Mouse (Mus musculus): ENCODE results near the gene Fbxo48.

Gene Fbxo48

DNA sequence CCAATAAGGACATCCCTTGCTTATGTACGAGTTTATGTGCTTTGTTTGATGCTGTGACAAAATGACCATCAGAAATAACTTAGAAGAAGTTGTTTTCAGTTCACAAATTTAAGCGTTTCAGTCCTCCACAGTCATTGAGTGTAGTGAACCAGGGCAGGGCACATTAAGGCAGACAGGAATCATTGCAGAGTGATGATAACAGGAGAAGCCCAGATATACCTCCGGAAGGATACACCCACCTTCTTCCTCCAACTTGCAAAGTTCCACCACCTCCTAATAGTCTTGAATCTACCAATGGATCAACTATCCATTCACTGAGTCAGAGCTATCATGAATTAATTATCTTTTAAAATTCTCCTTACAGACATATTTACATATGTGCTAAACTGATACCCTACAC, 20.9 kb downstream of the Fbxo48 start:
- DNase-seq (ENCODE audit: low spot score) = no peak

DNA sequence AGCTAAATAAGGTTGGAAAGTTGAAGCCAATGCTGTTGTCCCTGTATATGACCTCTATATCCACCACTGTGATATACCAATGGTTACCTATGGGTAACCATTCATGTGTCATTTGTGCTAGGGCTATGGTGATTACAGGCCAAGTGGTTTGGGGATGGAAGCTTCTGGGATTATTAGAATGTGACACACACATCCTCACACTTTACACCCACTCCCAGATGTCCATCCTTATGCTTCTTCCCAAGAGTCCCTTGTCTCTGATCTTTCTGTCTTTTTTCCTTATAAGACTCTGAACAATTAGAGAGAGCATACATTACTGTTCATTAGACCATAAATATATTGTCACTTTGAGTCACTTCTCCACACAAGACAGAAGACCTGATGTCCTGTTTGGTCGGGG, 21.9 kb downstream of the Fbxo48 start:
- no peak for DNase-seq (ENCODE audit: low spot score)

GRCm38 (mm10) chr11:16976937-16977336, 25.8 kb downstream of the Fbxo48 start:
- no peak for DNase-seq (ENCODE audit: low spot score)

DNA sequence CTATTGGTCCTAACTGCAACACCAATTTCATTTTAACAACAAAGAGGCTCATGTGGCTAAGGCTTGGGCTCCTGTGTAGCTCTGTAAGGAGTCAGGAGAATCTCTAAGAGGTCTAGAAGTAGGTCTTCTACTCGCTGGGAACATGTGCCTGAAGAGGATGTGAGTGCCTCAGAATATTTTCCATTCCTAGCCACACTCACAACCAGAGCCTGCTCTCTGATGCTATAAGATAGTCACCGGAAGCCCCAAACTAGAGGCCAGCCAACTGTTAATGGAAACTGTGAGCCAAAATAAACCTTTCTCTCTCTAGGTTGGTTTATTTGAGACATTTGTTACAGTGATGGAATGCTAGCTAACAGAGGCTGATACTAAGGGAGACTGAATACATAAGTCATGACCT, 26.4 kb downstream of the Fbxo48 start:
- no peak for DNase-seq (ENCODE audit: low spot score)

DNA sequence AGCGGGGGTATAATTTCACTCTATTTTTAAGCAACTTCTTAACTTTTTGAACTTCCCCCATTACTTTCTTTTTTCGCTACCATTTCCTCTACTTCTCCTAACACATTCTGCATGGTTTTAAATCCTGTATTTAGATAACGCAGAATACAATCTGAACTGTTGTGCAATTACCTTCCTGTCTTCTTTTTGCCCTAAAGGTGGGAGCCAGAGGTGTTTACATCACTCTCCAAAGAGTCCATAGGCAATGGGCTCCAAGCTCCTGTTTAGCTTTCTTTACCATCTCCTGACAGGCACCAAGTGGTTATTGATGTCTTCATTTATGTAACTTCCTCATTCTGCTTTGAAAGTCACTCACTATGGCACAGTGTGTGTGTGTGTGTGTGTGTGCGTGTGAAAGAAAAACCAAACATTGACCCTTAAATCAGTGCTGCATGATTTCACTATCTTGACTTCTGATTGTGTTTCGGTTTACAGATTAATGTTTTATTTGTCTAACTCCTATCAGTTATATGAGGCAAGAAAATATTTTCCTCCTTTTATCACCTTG, 27.1 kb downstream of the Fbxo48 start:
- DNase-seq (ENCODE audit: low spot score) = no peak

- no peak for DNase-seq (ENCODE audit: low spot score)
Observed at GRCm38 (mm10) chr11:16986550-16987187, 35.5 kb downstream of the Fbxo48 start.

GRCm38 (mm10) chr11:16987745-16988328, 36.7 kb downstream of the Fbxo48 start:
- DNase-seq (ENCODE audit: low spot score) = no peak

- no peak for DNase-seq (ENCODE audit: low spot score)
Observed at GRCm38 (mm10) chr11:16989885-16990284, 38.7 kb downstream of the Fbxo48 start.

GRCm38 (mm10) chr11:16992880-16993279, 41.7 kb downstream of the Fbxo48 start:
- DNase-seq (ENCODE audit: low spot score) = no peak

GRCm38 (mm10) chr11:16996818-16997217, 45.6 kb downstream of the Fbxo48 start:
- DNase-seq (ENCODE audit: low spot score) = no peak

GRCm38 (mm10) chr11:16997465-16997864, 46.3 kb downstream of the Fbxo48 start:
- no peak for DNase-seq (ENCODE audit: low spot score)

DNA sequence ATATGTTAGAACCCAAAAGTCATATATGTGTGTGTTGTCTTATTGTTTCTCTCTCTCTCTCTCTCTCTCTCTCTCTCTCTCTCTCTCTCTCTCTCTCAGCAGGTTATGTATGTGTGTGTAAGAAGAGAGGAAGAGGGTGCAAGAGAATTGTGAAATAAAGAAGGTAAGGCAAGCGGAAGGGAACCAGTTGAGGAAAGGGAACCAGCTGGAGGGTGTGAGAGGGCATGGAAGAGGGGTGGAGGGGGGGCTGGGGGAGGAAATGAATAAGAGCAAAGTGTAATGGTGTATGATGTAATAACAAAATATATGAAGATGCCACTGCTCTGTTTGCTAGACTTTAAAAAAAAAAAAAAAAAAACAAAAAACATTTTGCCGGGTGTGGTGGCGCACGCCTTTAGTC, 48.2 kb downstream of the Fbxo48 start:
- no peak for DNase-seq (ENCODE audit: low spot score)

GRCm38 (mm10) chr11:16999933-17000332, 48.8 kb downstream of the Fbxo48 start:
- DNase-seq (ENCODE audit: low spot score) = no peak

DNA sequence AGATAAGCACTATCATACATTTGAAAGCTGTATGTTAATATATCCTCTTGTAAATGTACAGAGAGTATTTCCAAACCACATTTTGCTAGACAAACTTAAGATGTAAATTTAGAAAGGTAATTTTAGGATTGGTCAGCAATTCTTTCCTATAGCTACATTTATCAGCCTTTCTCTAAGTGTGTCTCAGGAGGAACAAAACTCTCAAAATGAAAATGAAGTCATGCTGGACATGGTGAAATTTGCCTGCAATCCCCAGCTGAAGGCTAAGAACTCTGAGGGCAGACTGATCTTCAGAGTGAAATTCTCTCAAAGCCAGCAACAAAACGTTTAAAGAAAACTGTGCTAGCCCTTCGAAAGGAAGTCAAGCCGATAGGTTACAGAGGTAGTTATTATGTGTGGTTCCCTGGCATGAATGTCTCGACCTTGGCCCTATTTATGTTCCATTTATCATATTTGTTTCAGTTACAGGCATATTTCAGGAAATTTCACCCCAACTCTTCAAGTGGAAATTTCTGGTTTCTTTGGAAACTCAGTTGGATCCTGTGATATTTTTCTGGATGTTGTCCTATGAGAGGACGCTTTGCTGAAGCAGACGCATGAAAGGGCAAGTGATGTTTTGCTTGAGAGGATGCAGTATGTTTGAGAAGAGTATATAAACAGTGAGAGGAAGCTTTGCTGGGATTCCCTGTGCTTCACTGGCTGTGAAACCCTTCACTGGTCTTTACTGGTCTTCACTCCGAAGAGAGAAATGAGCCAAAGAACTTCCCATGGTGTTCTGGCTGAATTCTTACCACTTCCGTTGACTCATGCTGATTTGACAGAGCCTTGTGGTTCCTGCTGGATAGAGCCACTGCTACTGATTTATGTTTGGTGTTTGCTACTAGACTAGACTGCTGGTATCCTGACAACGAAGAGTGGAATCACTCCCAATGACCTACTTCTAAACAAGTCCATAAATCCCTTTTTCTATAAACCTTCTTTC, 49.5 kb downstream of the Fbxo48 start:
- DNase-seq (ENCODE audit: low spot score) = no peak

DNA sequence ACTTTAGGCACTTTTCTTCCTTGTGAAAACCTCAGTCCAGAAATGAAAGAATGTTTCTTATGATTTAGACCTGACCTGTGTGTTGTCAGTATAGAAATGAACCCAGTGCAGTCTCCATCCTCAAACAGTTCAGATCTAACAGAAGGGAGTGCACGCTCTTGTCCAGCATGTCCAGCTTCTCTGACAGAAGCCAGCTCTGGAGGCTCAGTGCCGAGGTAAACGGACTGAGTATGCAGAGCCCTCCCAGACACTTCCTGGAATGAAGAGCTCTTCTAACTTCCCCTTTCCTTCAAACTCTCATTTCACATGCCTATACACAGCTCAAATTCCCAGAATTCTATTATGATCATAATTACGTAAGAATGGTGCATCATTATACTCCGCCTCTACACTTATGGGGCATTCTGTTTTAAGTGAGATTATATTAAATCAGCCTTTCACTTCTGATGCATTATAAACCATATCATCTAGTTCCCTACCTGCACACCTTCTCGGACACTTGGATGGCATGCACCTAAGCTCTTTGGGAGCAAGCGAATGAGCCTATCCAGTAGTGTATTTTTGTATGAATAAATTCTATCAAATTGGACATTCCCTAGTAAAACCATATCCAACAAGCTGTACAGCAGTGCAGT, 51.7 kb downstream of the Fbxo48 start:
- DNase-seq (ENCODE audit: low spot score) = no peak

- no peak for DNase-seq (ENCODE audit: low spot score)
Observed at GRCm38 (mm10) chr11:17003757-17004156, 52.6 kb downstream of the Fbxo48 start.

Data from ovary, postnatal 10 days (tissue).